Mouse (Mus musculus) liver, postnatal 0 days (tissue): ENCODE data around the gene Cog1.

Experiments
- CTCF ChIP-seq: sonication (generic); IDR thresholded peaks from 2 replicates; pipeline ENCODE4 v1.5.1; 2016; ENCODE audit warnings: antibody characterized with exemption, low read depth
- EP300 ChIP-seq: IDR thresholded peaks from 2 replicates; pipeline ENCODE4 v1.6.1; 2016; ENCODE audit warnings: antibody characterized with exemption, low read depth, mild to moderate bottlenecking

- TF ChIP-seq CTCF = no peak
- TF ChIP-seq EP300 = no peak
Observed at GRCm38 (mm10) chr11:113638680-113639079, 10.3 kb upstream of the Cog1 start.
